Mouse (Mus musculus) kidney, adult 8-10 months (tissue): Measurements from ENCODE around the gene Rhoc.
"Not testable (repeated sequence)": the region's sequence is repeated elsewhere in the genome, so short reads cannot be mapped to it uniquely, and the experiment has no call there.

ENCODE experiments used
- DNase-seq, 2 experiments: peaks; one replicate each; pipeline ENCODE4 v3.0.0; 2022

The Rhoc gene

DNA sequence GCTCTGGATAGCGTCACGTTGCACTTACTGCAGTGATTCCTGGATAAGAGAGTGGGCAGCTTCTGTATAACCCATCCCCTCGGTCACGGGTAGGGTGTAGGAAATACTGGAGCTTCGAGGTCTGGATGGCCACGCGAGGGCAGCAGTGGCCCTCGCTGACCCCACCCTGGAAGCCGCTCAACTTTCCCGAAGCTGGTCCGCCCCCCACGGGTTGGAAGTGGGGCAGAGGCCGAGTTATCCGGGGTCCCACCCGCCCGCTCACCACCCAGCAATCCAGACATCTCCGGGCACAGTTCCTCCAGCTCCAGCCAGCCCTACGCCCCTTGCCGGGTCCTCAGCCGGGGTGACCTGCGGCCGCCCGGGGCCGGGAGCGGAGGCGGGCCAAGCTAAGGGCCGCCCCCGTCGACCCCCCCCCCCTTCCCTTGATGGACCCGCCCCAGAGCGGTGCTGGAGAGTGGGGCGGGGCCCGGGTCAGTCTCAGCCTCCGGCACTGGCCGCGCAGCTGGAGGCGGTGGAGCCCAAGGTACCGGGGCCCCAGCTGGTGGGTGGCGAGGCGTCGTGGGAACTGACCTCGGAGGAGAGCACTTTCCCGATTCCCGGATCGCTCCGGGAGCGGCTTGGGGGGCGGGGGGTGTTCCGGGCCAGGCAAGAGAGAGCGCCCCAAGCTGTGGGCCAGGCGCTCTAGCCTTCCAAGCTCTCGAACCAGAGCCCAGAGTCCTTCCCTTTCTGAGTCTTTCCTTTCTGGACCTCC lies 561 bp downstream of the Rhoc start:
- DNase-seq = peak; percentile 81 to 85

DNA sequence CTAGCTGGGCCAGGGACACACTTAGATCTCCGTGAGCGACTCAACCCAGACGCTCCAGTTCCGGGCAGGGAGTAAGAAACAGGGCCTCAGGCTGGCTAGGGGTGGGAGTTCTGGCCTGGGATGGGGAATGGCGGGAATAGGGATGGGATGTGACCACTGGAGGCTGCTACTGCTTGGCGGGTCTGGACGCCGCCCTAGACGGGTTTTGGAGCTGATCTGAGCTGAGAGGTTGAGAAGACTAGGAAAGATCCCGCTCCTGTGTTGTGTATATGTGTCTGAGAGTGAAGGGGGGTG lies 1.1 kb downstream of the Rhoc start:
- DNase-seq = no peak

- peak; percentile 65 to 72 for DNase-seq
Measured at GRCm38 (mm10) chr3:104789822-104790221, 1.6 kb downstream of the Rhoc start.

- DNase-seq = peak in 1 of 2 experiments; percentile 55
Measured at GRCm38 (mm10) chr3:104790401-104790937, 2.3 kb downstream of the Rhoc start.

- DNase-seq = no peak
Measured at GRCm38 (mm10) chr3:104791017-104791416, 2.8 kb downstream of the Rhoc start.

- DNase-seq = no peak
Measured at GRCm38 (mm10) chr3:104791671-104792070, 3.5 kb downstream of the Rhoc start.

- DNase-seq = no peak
Measured at GRCm38 (mm10) chr3:104792360-104793270, 4.4 kb downstream of the Rhoc start.

GRCm38 (mm10) chr3:104793871-104794828 lies 6.0 kb downstream of the Rhoc start:
- DNase-seq = peak; percentile 94 to 96

- no peak for DNase-seq
Measured at GRCm38 (mm10) chr3:104794953-104795470, 6.8 kb downstream of the Rhoc start.

DNA sequence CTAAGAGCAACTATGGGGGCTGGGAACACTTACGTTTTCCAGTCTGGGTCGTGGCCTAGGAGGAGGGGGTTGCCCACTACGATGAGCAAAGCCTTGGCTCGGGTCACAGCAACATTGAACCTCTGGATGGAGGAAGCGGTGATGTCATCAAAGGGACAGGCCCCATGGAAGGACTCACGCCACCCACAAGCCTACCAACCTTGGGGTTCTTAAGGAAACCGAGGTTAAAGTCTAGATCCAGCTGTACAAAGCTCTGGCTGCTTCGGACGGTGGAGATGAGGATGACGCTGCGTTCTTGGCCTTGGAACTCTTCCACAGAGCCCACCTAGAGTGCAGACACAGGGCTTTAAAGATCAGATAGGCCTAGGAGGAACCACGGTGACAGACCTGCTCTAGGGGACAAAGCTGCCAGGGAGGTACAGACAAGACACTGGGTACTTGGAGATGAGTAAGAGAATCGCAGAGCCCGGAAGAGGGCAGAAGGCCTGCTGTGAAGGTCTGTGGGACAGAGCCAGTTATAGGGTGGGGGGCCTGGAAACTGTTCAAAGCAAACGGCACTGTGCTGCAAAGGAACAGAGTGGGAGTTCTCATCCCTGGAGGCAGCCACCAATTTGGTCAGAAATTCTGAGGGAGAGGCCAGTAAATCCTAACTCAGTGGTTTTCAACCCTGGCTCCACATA lies 7.6 kb downstream of the Rhoc start:
- no peak for DNase-seq

DNA sequence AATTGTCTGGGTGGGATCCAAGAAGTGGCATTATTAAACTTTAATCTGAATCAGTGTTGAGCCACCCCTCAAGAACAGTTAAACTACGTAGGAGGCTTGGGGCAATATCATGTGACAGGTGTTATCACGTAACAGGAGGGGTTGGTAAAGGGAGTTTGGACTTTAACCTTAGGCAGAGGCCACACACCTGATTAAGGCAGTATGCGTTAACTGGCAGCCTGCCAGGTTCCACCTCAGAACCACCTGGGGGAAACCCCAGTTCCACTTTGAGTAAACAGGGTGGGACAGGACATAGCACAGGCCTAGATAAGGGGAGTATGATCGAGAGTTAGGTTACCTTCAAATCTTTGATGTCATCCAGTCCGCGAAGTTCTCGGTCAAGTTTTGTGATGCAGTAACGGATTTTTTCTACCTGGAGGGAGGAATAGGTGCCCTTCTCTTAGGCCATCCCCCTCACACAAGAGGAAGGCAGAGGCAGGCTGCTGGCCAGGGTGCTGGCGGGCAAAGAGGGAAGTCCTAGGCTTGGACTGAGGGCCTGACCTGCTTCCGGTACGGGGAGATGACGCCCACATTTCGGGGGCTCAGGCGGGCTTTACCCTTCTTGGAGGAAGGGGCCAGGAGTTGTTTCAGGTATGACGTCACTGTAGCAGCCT lies 8.4 kb downstream of the Rhoc start:
- DNase-seq = peak; percentile 71 to 77

GRCm38 (mm10) chr3:104800681-104801080 lies 12.5 kb downstream of the Rhoc start:
- no peak for DNase-seq

GRCm38 (mm10) chr3:104801481-104801880 lies 13.3 kb downstream of the Rhoc start:
- DNase-seq = no peak

GRCm38 (mm10) chr3:104804312-104804711 lies 16.1 kb downstream of the Rhoc start:
- no peak for DNase-seq

GRCm38 (mm10) chr3:104805539-104805938 lies 17.4 kb downstream of the Rhoc start:
- DNase-seq = no peak

DNA sequence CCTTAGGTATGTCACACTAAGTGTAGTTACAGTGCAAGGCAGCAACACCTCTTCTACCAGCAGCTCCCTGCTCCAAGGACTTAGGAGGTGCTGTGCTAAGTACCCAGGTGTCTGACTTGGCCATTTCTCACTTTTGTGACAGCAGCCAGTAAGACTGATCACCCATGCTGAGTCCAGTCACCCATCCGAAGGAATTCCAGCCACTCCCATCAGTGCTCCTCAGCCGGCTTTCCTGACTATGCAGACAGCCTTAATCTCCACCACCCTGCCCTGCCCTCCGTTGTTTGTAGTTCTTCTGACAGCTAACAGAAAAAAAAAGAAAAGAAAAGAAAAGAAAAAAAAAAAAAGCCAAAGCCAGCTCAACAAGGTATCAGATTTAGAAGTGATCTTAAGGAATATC lies 23.6 kb downstream of the Rhoc start:
- no peak for DNase-seq

DNA sequence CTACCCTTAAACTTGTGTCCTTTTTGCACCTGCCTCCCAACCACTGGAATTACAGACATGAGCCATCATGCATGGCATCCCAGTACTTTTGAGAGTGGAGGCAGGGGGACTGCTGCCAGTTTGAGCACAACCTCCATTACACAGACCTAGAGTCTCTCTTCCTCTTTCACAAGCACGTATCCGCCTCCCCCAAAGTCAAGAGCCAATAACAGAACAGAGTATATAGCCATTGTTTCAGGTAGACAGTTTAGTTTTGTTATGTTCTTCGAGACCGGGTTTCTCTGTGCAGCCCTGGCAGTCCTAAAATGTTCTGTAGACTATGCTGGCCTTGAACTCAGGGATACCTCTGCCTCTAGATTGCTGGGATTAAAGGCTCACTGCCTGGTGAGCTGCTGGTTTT lies 24.1 kb downstream of the Rhoc start:
- no peak for DNase-seq

DNA sequence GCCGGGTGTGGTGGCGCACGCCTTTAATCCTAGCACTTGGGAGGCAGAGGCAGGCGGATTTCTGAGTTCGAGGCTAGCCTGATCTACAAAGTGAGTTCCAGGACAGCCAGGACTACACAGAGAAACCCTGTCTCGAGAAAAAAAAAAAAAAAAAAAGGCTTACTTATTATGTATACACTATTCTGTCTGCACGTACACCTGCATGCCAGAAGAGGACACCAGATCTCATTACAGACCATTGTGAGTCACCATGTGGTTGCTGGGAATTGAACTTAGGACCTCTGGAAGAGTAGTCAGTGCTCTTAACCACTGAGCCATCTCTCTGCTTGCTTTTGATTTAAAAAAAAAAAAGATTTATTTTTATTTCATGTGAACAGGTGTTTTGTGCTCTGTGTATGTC lies 25.1 kb downstream of the Rhoc start:
- not testable (repeated sequence) for DNase-seq

GRCm38 (mm10) chr3:104814746-104815145 lies 26.6 kb downstream of the Rhoc start:
- DNase-seq = no peak

DNA sequence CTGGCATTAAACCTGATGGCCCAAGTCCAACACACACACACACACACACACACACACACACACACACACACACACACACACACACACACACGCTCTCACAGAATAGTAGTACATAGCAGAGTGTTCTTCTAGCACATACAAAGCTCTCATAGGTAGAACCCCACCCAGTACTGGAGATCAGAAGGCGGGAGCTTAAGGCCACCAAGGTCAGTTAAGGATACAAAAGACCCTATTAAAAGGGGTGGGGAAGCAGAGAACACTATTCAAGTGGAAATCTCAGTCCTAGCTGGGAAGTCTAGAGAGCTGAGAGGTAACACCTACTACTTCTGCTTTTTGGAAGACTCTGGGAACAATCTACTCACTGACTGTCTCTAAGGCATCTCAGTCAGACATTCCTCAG lies 27.2 kb downstream of the Rhoc start:
- no peak for DNase-seq

- no peak for DNase-seq
Measured at GRCm38 (mm10) chr3:104816130-104816529, 28.0 kb downstream of the Rhoc start.
